In genomic region chr7:19952320-19952986, GRCm38 (mm10) we compare ENCODE assay signal across 13 mouse cellular contexts. TPM values are rescaled to one million over a fixed set of nuclear protein-coding genes. Genes with fewer than 3 reads are reported as not detected.
DNase-seq lines count a peak whose midpoint lies in the region; ATAC-seq and TF ChIP-seq lines count a peak whose summit lies in the region.
"Had no signal": no experiment of that assay in that cellular context is flagged by ENCODE, and none has a peak within 500 bp of the region (broad histone marks: within the 10 kb centered on the region; RNA-seq: fewer than 3 reads in every experiment).

No protein-coding gene starts in this region.

- no peak overlapping the region for H3K4me2 ChIP-seq in midbrain, embryonic 11.5 days
- H3K4me2 ChIP-seq in midbrain, embryonic 16.5 days (ENCODE audit: low read length) = no peak overlapping the region
- H3K4me2 ChIP-seq in intestine, embryonic 14.5 days (ENCODE audit: low read length) = no peak overlapping the region
- no peak overlapping the region for H3K4me2 ChIP-seq in stomach, postnatal 0 days (replicated peaks; ENCODE audit: low read depth)
- H3K4me2 ChIP-seq: lung, embryonic 15.5 days had no signal

- H3K27ac ChIP-seq in midbrain, embryonic 11.5 days (ENCODE audit: low read depth, low read length) = no peak overlapping the region
- H3K27ac ChIP-seq in midbrain, embryonic 16.5 days (ENCODE audit: low read length) = no peak overlapping the region
- no peak overlapping the region for H3K27ac ChIP-seq in intestine, embryonic 14.5 days (ENCODE audit: low read depth)
- H3K27ac ChIP-seq in stomach, postnatal 0 days (replicated peaks) = no peak overlapping the region
- H3K27ac ChIP-seq: lung, embryonic 15.5 days had no signal

- 39% methylated on average over 10 of the region's 10 CpGs for WGBS in midbrain, embryonic 11.5 days
- WGBS in midbrain, embryonic 16.5 days = 40% methylated on average over 10 of the region's 10 CpGs
- 54% methylated on average over 10 of the region's 10 CpGs for WGBS in intestine, embryonic 14.5 days
- 37% methylated on average over 10 of the region's 10 CpGs for WGBS in stomach, postnatal 0 days

- no peak overlapping the region for H3K4me3 ChIP-seq in midbrain, embryonic 11.5 days (ENCODE audit: low read depth, low read length)
- no peak overlapping the region for H3K4me3 ChIP-seq in midbrain, embryonic 16.5 days (ENCODE audit: low read depth, low read length)
- H3K4me3 ChIP-seq in intestine, embryonic 14.5 days (ENCODE audit: low read depth, low read length) = no peak overlapping the region
- H3K4me3 ChIP-seq in stomach, postnatal 0 days (ENCODE audit: low read depth, low read length) = no peak overlapping the region
- H3K4me3 ChIP-seq: lung, embryonic 15.5 days had no signal

- 0 out of 2 replicates have a peak, but pooled peaks cover 3% of the 10 kb centered on the region for H3K4me1 ChIP-seq in midbrain, embryonic 11.5 days (ENCODE audit: control insufficient read depth, insufficient read depth, low read length)
- no peaks in the 10 kb centered on the region for H3K4me1 ChIP-seq in midbrain, embryonic 16.5 days (ENCODE audit: control insufficient read depth, insufficient read depth, low read length)
- peaks cover 9% of the 10 kb centered on the region; the same call in 1 of the 2 replicates for H3K4me1 ChIP-seq in intestine, embryonic 14.5 days (replicated peaks; ENCODE audit: control insufficient read depth, insufficient read depth, low read length)
- no peaks in the 10 kb centered on the region for H3K4me1 ChIP-seq in stomach, postnatal 0 days (replicated peaks; ENCODE audit: control insufficient read depth, insufficient read depth)

- no peaks in the 10 kb centered on the region for H3K27me3 ChIP-seq in midbrain, embryonic 11.5 days (ENCODE audit: control insufficient read depth, insufficient read depth, low read length)
- H3K27me3 ChIP-seq in midbrain, embryonic 16.5 days (ENCODE audit: control insufficient read depth, insufficient read depth, low read depth, low read length) = no peaks in the 10 kb centered on the region
- H3K27me3 ChIP-seq in intestine, embryonic 14.5 days (replicated peaks; ENCODE audit: control insufficient read depth, insufficient read depth, low read length) = no peaks in the 10 kb centered on the region
- no peaks in the 10 kb centered on the region for H3K27me3 ChIP-seq in stomach, postnatal 0 days (ENCODE audit: control insufficient read depth, insufficient read depth, low read length)
- H3K27me3 ChIP-seq: lung, embryonic 15.5 days had no signal

- ATAC-seq in midbrain, embryonic 11.5 days (ENCODE audit: low FRiP score) = peak; percentile 73
- ATAC-seq in midbrain, embryonic 16.5 days = no peak
- ATAC-seq in intestine, embryonic 14.5 days (replicated peaks; ENCODE audit: low FRiP score, low TSS enrichment, low read depth) = peak; percentile 69
- ATAC-seq in stomach, postnatal 0 days (ENCODE audit: low FRiP score, low TSS enrichment) = peak; percentile 63
- ATAC-seq: forebrain, postnatal 0 days had no signal

- no peaks in the 10 kb centered on the region for H3K9me3 ChIP-seq in midbrain, embryonic 11.5 days (ENCODE audit: control insufficient read depth, low read length)
- no peaks in the 10 kb centered on the region for H3K9me3 ChIP-seq in midbrain, embryonic 16.5 days (replicated peaks; ENCODE audit: control insufficient read depth, low read length, poor library complexity, severe bottlenecking)
- H3K9me3 ChIP-seq in intestine, embryonic 14.5 days (ENCODE audit: control insufficient read depth, low read length) = no peaks in the 10 kb centered on the region
- H3K9me3 ChIP-seq in stomach, postnatal 0 days (ENCODE audit: control insufficient read depth, low read length) = no peaks in the 10 kb centered on the region
- H3K9me3 ChIP-seq: lung, embryonic 15.5 days had no signal

- H3K9ac ChIP-seq in midbrain, embryonic 11.5 days (ENCODE audit: low read length) = no peak overlapping the region
- no peak overlapping the region for H3K9ac ChIP-seq in midbrain, embryonic 16.5 days (ENCODE audit: low read depth, low read length)
- H3K9ac ChIP-seq in intestine, embryonic 14.5 days (ENCODE audit: low read length) = no peak overlapping the region
- H3K9ac ChIP-seq in stomach, postnatal 0 days (ENCODE audit: low read length) = no peak overlapping the region
- H3K9ac ChIP-seq: forebrain, postnatal 0 days; lung, embryonic 15.5 days had no signal

- TF ChIP-seq EP300 in stomach, postnatal 0 days (optimal IDR thresholded peaks at IDR 0.05) = no peak

- intact Hi-C loops in left cerebral cortex, postnatal 36 days (cut with DNase I) = no loop called here

- no peaks in the 10 kb centered on the region for H3K36me3 ChIP-seq in midbrain, embryonic 11.5 days (ENCODE audit: control insufficient read depth, insufficient read depth, low read length)
- no peaks in the 10 kb centered on the region for H3K36me3 ChIP-seq in midbrain, embryonic 16.5 days (ENCODE audit: control insufficient read depth, insufficient read depth, low read length)
- H3K36me3 ChIP-seq in intestine, embryonic 14.5 days (ENCODE audit: control insufficient read depth, insufficient read depth, low read length) = no peaks in the 10 kb centered on the region
- H3K36me3 ChIP-seq in stomach, postnatal 0 days (ENCODE audit: control insufficient read depth, insufficient read depth, low read length) = no peaks in the 10 kb centered on the region
- H3K36me3 ChIP-seq: lung, embryonic 15.5 days had no signal

- DNase-seq in midbrain, embryonic 11.5 days (ENCODE audit: low spot score, missing footprints) = peak; percentile 83
- DNase-seq in adrenal gland, postnatal 10 days = peak; percentile 54
- no peak for DNase-seq in intestine, embryonic 14.5 days (ENCODE audit: low spot score)
- DNase-seq in stomach, postnatal 0 days (ENCODE audit: low spot score) = peak; percentile 59
- no peak for DNase-seq in spleen, adult 12 weeks (ENCODE audit: low spot score)
- DNase-seq in left cerebral cortex, postnatal 36 days (ENCODE audit: low spot score in 2 of 2) = no peak
- DNase-seq: forebrain, postnatal 0 days; right cerebral cortex, postnatal 4 days had no signal

- no peak for TF ChIP-seq CTCF in stomach, postnatal 0 days (IDR thresholded peaks at IDR 0.05; ENCODE audit: low read depth)

RNA-seq across cellular contexts. Expression of gene Igsf23, which starts 1.9 kb away (rescaled TPM):
- 0.20 TPM in 1 of 2 replicates, not detected in the other for polyA plus RNA-seq in midbrain, embryonic 11.5 days (2014; fragmentation: Nextera tagmentation; extraction: Ambion mirVana)
- not detected in 2 replicates for polyA plus RNA-seq in midbrain, embryonic 16.5 days (2015; fragmentation: Nextera tagmentation; extraction: Ambion mirVana)
- under 1 TPM; 0.27 TPM for total RNA-seq in adrenal gland, postnatal 10 days (2021)
- polyA plus RNA-seq in intestine, embryonic 14.5 days (2014; fragmentation: Nextera tagmentation; extraction: Ambion mirVana) = 1.1 and 1.7 TPM in 2 replicates
- polyA plus RNA-seq in stomach, postnatal 0 days (2015; fragmentation: Nextera tagmentation; extraction: Ambion mirVana) = 3.2 and 4.4 TPM in 2 replicates
- not detected for total RNA-seq in left cerebral cortex, postnatal 36 days (2021)
- total RNA-seq: forebrain, postnatal 0 days; left cerebral cortex, postnatal 10 days had no signal
- polyA plus RNA-seq: embryonic facial prominence, embryonic 11.5 days; forebrain, postnatal 0 days had no signal

RNA-seq across cellular contexts. Expression of gene Ceacam20, which starts 12.8 kb away (rescaled TPM):
- not detected in 2 replicates for polyA plus RNA-seq in midbrain, embryonic 11.5 days (2014; fragmentation: Nextera tagmentation; extraction: Ambion mirVana)
- polyA plus RNA-seq in midbrain, embryonic 16.5 days (2015; fragmentation: Nextera tagmentation; extraction: Ambion mirVana) = not detected in 2 replicates
- total RNA-seq in adrenal gland, postnatal 10 days (2021) = not detected
- polyA plus RNA-seq in intestine, embryonic 14.5 days (2014; fragmentation: Nextera tagmentation; extraction: Ambion mirVana) = 0.05 TPM in 1 of 2 replicates, not detected in the other
- polyA plus RNA-seq in stomach, postnatal 0 days (2015; fragmentation: Nextera tagmentation; extraction: Ambion mirVana) = not detected in 2 replicates
- total RNA-seq in left cerebral cortex, postnatal 36 days (2021) = not detected
- total RNA-seq: forebrain, postnatal 0 days; left cerebral cortex, postnatal 10 days had no signal
- polyA plus RNA-seq: embryonic facial prominence, embryonic 11.5 days; forebrain, postnatal 0 days; lung, embryonic 15.5 days; thymus, postnatal 0 days had no signal

RNA-seq across cellular contexts. Expression of gene Pvr, which starts 31.5 kb away (rescaled TPM):
- polyA plus RNA-seq in midbrain, embryonic 11.5 days (2014; fragmentation: Nextera tagmentation; extraction: Ambion mirVana) = 2.8 and 3.0 TPM in 2 replicates
- 9.3 and 11.5 TPM in 2 replicates for polyA plus RNA-seq in midbrain, embryonic 16.5 days (2015; fragmentation: Nextera tagmentation; extraction: Ambion mirVana)
- 10 to 100 TPM; 20.9 to 24.9 TPM for total RNA-seq in adrenal gland, postnatal 10 days (2021)
- 10.6 and 11.9 TPM in 2 replicates for polyA plus RNA-seq in intestine, embryonic 14.5 days (2014; fragmentation: Nextera tagmentation; extraction: Ambion mirVana)
- 6.2 and 6.7 TPM in 2 replicates for polyA plus RNA-seq in stomach, postnatal 0 days (2015; fragmentation: Nextera tagmentation; extraction: Ambion mirVana)
- 10 to 100 TPM; 10.7 to 12.0 TPM for total RNA-seq in left cerebral cortex, postnatal 36 days (2021)

RNA-seq across cellular contexts. Expression of gene Nlrp9b, which starts 38.8 kb away (rescaled TPM):
- polyA plus RNA-seq in midbrain, embryonic 11.5 days (2014; fragmentation: Nextera tagmentation; extraction: Ambion mirVana) = not detected in 2 replicates
- not detected in 2 replicates for polyA plus RNA-seq in midbrain, embryonic 16.5 days (2015; fragmentation: Nextera tagmentation; extraction: Ambion mirVana)
- not detected for total RNA-seq in adrenal gland, postnatal 10 days (2021)
- not detected in 2 replicates for polyA plus RNA-seq in intestine, embryonic 14.5 days (2014; fragmentation: Nextera tagmentation; extraction: Ambion mirVana)
- not detected in 2 replicates for polyA plus RNA-seq in stomach, postnatal 0 days (2015; fragmentation: Nextera tagmentation; extraction: Ambion mirVana)
- total RNA-seq in left cerebral cortex, postnatal 36 days (2021) = not detected
- total RNA-seq: forebrain, postnatal 0 days; left cerebral cortex, postnatal 10 days had no signal
- polyA plus RNA-seq: embryonic facial prominence, embryonic 11.5 days; forebrain, postnatal 0 days; lung, embryonic 15.5 days; thymus, postnatal 0 days had no signal

Comparison
In these comparisons a context has a peak if more than half of its experiments do, and no peak if none do; other contexts are left out.
1. DNase-seq: peak in midbrain, embryonic 11.5 days (single experiment), adrenal gland, postnatal 10 days (single experiment) and stomach, postnatal 0 days (single experiment); none in intestine, embryonic 14.5 days (single experiment), spleen, adult 12 weeks (single experiment) and left cerebral cortex, postnatal 36 days (0 of 2).